Mouse (Mus musculus) cerebellum, postnatal 10 days (tissue): ENCODE results near the gene Clca3a2.
"Not testable (repeated sequence)": the region's sequence is repeated elsewhere in the genome, so short reads cannot be mapped to it uniquely, and the experiment has no call there.

Source experiments
- DNase-seq, 2 experiments: peaks; one replicate each; pipeline ENCODE4 v3.0.0; 2021; ENCODE audit warnings: mixed read lengths in 2 of 2

Gene Clca3a2

DNA sequence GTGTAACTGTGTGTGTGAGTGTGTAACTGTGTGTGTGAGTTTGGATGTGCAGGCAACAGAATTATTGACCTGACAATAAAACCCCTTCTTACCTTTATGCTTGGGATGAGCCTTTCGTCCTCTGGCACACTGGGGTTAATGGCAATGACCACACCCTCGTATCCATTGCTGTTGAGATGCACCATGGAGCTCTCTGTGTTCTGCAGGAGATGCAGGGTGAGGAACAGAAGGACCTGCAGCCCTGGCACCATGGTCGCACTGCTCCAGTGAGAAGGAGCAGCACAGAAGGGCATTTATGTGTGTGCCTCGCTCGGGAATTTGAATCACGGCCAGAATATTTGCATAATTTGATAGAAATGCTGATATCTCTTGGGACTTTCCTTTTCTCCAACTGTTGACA lies at the start of gene Clca3a2:
Gene Clca3a2, minus strand, starts transcription at position 276 of the 400 bp plus-strand sequence.
- DNase-seq = peak; percentile 8 to 11

DNA sequence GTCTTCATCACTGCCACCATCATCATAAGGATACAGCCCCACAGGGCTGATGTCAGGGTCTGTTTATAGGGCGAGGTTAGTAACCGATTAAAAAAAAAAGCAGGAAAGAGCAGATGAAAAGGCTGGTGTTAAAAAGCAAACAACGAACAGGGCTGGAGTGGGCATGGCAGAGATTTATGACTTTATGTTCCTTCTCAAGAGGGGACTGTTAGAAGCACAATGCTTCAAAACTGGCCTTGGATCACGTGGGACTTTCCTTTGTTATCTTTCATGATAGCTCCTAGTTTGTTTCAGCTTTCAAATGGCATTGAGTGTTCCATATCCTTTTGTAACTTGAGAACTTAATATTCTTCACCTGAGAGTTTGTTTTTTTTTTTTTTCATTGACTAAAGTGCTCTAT lies 30.3 kb upstream of the Clca3a2 start:
- no peak for DNase-seq

DNA sequence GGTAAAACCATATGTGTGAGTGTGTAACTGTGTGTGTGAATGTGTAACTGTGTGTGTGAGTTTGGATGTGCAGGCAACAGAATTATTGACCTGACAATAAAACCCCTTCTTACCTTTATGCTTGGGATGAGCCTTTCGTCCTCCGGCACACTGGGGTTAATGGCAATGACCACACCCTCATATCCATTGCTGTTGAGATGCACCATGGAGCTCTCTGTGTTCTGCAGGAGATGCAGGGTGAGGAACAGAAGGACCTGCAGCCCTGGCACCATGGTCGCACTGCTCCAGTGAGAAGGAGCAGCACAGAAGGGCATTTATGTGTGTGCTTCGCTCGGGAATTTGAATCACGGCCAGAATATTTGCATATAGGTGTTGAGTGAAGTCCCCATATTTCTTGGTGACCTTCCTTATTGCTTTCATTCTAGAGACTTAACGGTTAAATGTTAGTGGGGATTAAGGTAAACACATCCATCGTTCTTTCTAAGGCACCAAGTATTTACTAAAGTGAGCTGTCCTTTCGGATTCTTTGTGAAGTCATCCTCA lies 29.8 kb upstream of the Clca3a2 start, which contains the start of gene Clca3b:
Gene Clca3b, minus strand, starts transcription at position 344 of the 543 bp plus-strand sequence.
- DNase-seq = not testable (repeated sequence)

DNA sequence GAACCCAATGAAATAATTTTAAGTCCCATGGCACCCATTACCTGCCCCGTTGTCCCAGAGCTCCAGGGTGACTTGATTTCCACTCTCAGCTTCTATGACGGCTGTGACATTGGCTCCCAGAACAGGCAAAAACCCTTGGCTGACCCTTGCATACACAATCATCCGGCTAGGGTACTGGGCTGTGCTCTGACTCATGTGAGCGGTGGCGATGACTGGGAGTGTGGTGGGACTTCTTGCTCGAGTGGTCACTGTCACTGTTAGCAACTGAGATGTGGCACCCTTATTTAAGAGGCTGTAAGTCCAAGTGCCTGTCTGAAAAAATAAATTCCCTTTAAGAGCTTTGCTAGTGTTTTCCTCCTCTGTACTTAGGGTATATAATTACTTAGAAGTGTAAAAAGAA lies 8.0 kb upstream of the Clca3a2 start:
- no peak for DNase-seq

DNA sequence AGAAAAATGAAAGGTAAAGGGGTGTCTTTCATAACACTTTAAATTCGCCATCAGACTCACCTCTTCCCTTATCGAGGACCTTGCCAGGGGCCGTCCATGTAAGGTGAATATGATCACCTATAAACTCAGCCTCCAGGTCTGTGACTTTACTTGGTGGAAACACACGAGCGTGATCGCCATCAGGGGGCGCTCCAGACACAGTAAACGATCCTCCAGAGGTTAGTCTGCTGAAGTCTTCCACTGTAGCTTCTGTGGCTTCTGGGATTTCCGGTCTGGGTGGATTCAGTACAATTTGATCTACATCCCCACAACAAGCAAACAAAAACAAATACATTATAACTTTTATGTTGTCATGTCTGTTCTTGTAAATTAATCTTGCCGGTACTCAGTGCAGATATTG lies 5.9 kb upstream of the Clca3a2 start:
- DNase-seq = peak; percentile 88 to 90

DNA sequence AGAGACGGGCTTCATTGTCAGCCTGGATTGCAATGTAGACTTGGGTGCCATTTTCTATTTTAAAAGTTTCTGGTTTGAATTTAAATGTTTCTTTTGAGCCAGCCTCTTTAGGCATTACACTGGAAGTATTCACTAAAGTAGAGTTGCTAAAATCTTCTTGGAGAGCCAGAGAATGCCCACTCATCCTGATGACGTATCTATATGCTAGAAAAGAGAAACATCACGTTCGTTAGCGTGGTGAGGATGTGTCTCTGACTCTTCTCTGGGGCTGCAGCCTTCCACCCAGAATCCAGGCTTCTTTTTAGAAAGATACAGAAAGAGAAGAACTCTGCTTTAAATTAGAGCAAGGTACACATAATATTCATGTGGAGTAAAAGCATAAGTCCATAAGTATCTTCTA lies 4.0 kb upstream of the Clca3a2 start:
- DNase-seq = no peak

DNA sequence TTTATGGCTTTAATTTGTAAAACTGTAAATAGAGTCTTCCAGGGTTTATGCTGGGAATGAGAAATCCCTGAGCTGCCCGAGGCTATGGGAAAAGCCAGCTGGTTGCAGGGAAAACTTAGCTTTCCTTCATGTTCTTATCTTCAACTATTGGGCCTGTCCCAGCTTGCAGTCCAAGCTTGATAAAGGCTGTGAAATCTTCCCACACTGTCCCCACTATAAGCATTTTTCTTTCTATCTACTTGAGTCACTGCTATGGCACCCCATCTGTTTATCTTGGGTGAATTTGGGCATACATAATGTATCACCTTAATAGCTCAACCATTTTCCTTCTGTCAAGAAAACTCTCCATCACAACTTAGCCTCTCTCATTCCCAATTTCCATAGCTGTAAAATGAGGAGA lies 1.3 kb upstream of the Clca3a2 start:
- no peak for DNase-seq

- not testable (repeated sequence) for DNase-seq
Measured at GRCm38 (mm10) chr3:144813336-144813735, 6.0 kb downstream of the Clca3a2 start.

DNA sequence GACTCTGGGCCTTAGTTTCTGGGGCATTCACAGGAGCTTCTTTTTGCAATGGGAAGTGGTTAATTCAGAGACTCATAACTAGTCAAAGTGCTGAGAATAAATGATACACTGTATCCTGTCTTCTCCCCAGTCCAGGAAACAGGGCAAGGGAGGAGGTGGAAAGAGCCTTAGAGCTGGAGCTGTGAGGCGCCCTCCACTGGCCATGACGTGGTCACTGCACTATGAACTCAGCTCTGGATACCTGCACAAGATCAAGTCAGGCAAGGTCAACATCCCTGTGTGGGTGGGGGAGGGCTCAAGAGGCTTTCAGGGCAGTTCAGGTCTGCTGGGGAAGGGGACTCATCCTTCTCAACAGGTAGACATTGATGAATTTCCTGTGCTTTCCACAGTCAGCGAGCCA lies 7.5 kb downstream of the Clca3a2 start:
- DNase-seq = no peak

DNA sequence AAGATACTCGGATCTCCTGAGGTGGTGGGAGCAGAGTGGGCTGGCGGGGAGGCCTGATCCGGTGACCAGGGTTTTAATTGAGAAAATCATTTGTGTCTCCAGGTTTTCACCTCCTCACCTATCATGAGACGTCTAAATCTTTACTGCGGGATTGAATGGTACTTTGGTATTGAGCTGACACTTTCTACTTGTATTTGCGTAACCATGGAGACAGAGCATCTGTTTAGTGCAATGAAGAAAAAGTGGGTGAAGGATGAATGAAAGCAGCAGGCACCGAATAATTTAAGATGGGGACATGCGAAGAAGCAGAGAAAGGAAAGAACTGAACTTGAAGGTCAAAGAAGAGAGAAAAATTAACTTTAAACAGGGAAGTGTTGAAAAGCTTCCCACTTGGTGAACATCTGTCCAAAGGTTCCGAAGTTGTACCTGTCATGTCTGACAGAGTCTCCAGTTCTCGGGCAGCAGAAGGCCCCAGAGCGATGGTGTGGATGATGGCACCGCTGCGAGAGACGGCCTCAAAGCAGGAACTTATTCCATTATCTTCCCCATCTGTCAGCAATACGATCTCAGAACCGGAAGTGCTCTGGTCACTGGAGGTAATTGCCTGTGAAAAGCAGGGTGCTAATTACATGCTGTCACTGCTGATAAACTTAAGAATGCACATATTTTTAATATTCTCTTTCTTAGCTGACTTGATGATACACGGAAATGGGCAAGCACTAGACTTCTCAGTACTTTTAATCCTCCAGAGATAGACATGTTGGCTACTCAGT lies 11.0 kb downstream of the Clca3a2 start:
- DNase-seq = not testable (repeated sequence)

DNA sequence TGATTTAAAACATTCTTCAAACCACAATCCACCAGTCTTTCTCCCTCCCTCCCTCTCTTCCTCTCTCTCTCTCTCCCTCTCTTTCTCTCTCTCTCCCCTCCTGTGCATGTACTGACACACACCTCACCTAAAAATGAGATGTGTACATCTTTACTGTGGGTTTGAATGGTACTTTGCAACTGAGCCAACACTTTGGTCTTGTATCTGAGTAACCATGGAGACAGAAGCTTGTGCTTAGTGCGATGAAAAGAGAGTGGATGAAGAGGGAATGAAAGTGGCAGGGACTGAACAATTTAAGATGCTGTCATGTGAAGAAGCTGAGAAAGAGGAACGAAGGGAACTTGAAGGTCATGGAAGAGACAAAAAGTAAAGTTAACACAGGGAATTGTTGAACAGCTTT lies 12.7 kb downstream of the Clca3a2 start:
- DNase-seq = not testable (repeated sequence)

DNA sequence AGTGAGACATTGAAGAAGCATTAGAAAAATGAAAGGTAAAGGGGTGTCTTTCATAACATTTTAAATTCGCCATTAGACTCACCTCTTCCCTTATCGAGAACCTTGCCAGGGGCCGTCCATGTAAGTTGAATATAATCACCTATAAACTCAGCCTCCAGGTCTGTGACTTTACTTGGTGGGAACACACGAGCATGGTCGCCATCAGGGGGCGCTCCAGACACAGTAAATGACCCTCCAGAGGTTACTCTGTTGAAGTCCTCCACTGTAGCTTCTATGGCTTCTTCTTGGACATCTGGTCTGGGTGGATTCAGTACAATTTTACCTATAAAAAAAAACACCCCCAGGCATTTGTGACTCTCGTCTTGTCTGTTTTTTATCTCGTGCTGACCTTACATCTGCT lies 17.4 kb downstream of the Clca3a2 start:
- peak; percentile 37 to 44 for DNase-seq

- DNase-seq = no peak
Measured at GRCm38 (mm10) chr3:144785181-144786148, 33.8 kb downstream of the Clca3a2 start.

- no peak for DNase-seq
Measured at GRCm38 (mm10) chr3:144765161-144765560, 54.1 kb downstream of the Clca3a2 start.

GRCm38 (mm10) chr3:144761454-144761853 lies 57.8 kb downstream of the Clca3a2 start:
- no peak for DNase-seq

DNA sequence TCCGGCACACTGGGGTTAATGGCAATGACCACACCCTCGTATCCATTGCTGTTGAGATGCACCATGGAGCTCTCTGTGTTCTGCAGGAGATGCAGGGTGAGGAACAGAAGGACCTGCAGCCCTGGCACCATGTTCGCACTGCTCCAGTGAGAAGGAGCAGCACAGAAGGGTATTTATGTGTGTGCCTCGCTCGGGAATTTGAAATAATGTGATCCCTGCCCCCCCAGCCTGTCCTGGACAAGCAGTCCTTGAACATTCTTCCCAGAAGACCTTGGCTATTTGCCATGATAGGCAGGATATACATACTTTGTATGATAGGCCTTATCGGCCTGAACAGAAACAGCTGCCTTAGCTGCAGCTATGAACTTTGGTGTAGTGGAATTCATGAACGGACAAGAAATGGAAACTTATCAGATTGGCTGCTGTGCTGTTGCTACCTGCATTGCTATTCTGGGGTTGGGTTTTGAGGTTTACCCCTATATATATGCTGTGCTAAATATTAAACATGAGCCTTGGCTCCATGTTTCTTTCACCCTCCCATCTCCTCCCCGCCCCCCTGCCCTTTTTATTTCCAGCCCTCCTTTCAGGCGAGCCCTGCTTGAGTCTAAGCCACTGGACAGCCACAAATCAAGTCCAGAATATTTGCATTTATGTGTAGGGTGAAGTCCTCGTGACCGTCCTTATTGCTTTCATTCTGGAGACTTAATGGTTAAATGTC lies 58.5 kb downstream of the Clca3a2 start, which contains the start of gene Clca3a1:
Gene Clca3a1, minus strand, starts transcription at position 386 of the 718 bp plus-strand sequence.
- DNase-seq = peak in 1 of 2 experiments; percentile 5

DNA sequence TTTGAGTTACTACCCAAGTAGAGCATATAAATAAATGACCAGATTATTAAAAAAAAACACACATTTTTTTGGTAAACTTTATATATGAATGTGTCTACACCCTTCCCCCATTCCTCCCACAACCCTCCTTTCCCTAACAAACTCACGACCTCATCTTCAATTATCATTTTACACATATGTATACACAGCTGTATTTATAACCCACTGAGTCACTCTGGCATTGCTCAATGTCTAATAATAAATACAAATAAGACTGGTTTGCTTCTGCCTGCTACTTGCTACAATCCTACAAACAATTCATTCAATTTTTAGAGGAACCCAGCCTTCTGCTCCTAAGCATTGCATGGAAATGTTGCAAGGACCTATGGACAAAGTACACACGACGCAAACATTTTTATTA lies 59.6 kb downstream of the Clca3a2 start:
- DNase-seq = no peak

- peak; percentile 23 to 30 for DNase-seq
Measured at GRCm38 (mm10) chr3:144756103-144756502, 63.2 kb downstream of the Clca3a2 start.

DNA sequence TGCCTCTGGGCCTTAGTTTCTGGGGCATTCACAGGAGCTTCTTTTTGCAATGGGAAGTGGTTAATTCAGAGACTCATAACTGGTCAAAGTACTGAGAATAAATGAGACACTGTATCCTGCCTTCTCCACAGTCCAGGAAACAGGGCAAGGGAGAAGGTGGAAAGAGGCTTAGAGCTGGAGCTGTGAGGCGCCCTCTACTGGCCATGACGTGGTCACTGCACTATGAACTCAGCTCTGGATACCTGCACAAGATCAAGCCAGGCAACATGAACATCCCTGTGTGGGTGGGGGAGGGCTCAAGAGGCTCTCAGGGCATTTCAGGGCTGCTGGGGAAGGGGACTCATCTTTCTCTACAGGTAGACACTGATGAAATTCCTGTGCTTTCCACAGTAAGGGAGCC lies 66.2 kb downstream of the Clca3a2 start:
- peak; percentile 21 to 30 for DNase-seq

- DNase-seq = not testable (repeated sequence)
Measured at GRCm38 (mm10) chr3:144749062-144749963, 70.0 kb downstream of the Clca3a2 start.

GRCm38 (mm10) chr3:144747706-144748105 lies 71.6 kb downstream of the Clca3a2 start:
- DNase-seq = not testable (repeated sequence)
